In the genomic region with DNA sequence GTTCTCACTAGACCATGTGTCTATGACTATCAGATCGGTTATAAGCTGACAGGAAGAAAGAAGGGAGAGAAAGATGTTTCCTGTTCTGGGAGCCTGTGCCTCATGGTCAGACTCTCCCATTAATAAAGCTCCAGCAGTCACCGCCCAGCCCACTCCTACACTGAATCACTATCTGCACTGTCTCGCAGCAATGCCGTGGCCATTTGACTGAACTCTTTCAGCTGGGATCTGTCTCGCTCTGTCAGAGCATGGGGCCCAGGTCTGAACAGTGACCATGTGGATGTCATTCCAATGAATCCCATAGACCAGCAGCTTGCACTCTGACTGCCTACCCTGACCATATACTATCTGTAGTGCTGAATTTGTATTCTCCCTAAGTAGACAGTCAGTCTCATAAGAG, we compare ENCODE assay signal across 12 mouse cellular contexts.
DNase-seq lines count a peak whose midpoint lies in the region; ATAC-seq and TF ChIP-seq lines count a peak whose summit lies in the region.
"Had no signal": no experiment of that assay in that cellular context is flagged by ENCODE, and none has a peak within 500 bp of the region (broad histone marks: within the 10 kb centered on the region; RNA-seq: fewer than 3 reads in every experiment).

No protein-coding gene starts in this region.

- no peak overlapping the region for H3K4me3 ChIP-seq in heart, embryonic 13.5 days
- no peak overlapping the region for H3K4me3 ChIP-seq in lung, embryonic 14.5 days (ENCODE audit: low read depth, low read length)
- H3K4me3 ChIP-seq: midbrain, embryonic 10.5 days had no signal

- H3K4me2 ChIP-seq in heart, embryonic 13.5 days, result no peak overlapping the region
- no peak overlapping the region for H3K4me2 ChIP-seq in lung, embryonic 14.5 days

- no peaks in the 10 kb centered on the region for H3K36me3 ChIP-seq in heart, embryonic 13.5 days
- H3K36me3 ChIP-seq in lung, embryonic 14.5 days (ENCODE audit: insufficient read depth), result no peaks in the 10 kb centered on the region
- H3K36me3 ChIP-seq: midbrain, embryonic 10.5 days had no signal

- no peak overlapping the region for H3K9ac ChIP-seq in heart, embryonic 13.5 days
- H3K9ac ChIP-seq in lung, embryonic 14.5 days, result no peak overlapping the region

- H3K9me3 ChIP-seq in heart, embryonic 13.5 days, result no peaks in the 10 kb centered on the region
- H3K9me3 ChIP-seq in lung, embryonic 14.5 days (ENCODE audit: low read depth, low read length), result no peaks in the 10 kb centered on the region
- H3K9me3 ChIP-seq: midbrain, embryonic 10.5 days had no signal

- peaks cover 37% of the 10 kb centered on the region for H3K4me1 ChIP-seq in heart, embryonic 13.5 days
- peaks cover 10% of the 10 kb centered on the region; the same call in 1 of the 2 replicates for H3K4me1 ChIP-seq in lung, embryonic 14.5 days (ENCODE audit: insufficient read depth)
- H3K4me1 ChIP-seq: midbrain, embryonic 10.5 days had no signal

- no peaks in the 10 kb centered on the region for H3K27me3 ChIP-seq in heart, embryonic 13.5 days (replicated peaks)
- no peaks in the 10 kb centered on the region for H3K27me3 ChIP-seq in lung, embryonic 14.5 days (ENCODE audit: insufficient read depth, low read length)

- TF ChIP-seq CTCF in lung, embryonic 14.5 days (IDR thresholded peaks at IDR 0.05; ENCODE audit: low read depth), result no peak

- peak overlapping the region; percentile 16; the same call in 1 of the 2 replicates for H3K27ac ChIP-seq in heart, embryonic 13.5 days (replicated peaks)
- H3K27ac ChIP-seq in lung, embryonic 14.5 days (ENCODE audit: low read depth), result peak overlapping the region; percentile 37
- H3K27ac ChIP-seq: midbrain, embryonic 10.5 days had no signal

- WGBS in heart, embryonic 13.5 days, result 13% methylated on average over 5 of the region's 5 CpGs
- WGBS in lung, embryonic 14.5 days, result 17% methylated on average over 5 of the region's 5 CpGs

- ATAC-seq in heart, embryonic 13.5 days (ENCODE audit: extremely low read depth, insufficient number of reproducible peaks, low FRiP score, low TSS enrichment), result peak; percentile 58; the same call in 1 of the 2 replicates
- ATAC-seq in lung, embryonic 14.5 days (ENCODE audit: insufficient read depth), result peak; percentile 88
- peak; percentile 76 for ATAC-seq in megakaryocyte-erythroid progenitor cell, adult 5-6 weeks (replicated peaks; ENCODE audit: low FRiP score, low TSS enrichment, poor library complexity, severe bottlenecking)
- ATAC-seq: CD4-positive, CD25-positive, alpha-beta regulatory T cell, adult 4 months; Patski had no signal

- no peak for DNase-seq in heart, adult 8-10 months (ENCODE audit: low spot score)
- peak; percentile 73 for DNase-seq in lung, embryonic 14.5 days
- no peak for DNase-seq in lung, postnatal 25 days (ENCODE audit: low spot score)
- DNase-seq in embryo, embryonic 10.5 days (ENCODE audit: low spot score), result peak; percentile 24
- no peak for DNase-seq in natural killer cell, adult 2 months (ENCODE audit: low spot score in 2 of 2)
- DNase-seq: cerebellum, adult 9-10 months; spleen, adult 18-20 months had no signal

Comparison
In these comparisons a context has a peak if more than half of its experiments do, and no peak if none do; other contexts are left out.
1. DNase-seq: peak in lung, embryonic 14.5 days (single experiment) and embryo, embryonic 10.5 days (single experiment); none in heart, adult 8-10 months (single experiment), lung, postnatal 25 days (single experiment) and natural killer cell, adult 2 months (0 of 2).
2. Peak in every context shown above with its lines, with median percentiles within 50 percentile points of each other: ATAC-seq.